Mouse (Mus musculus): ENCODE measurements around the gene Apoh. TPM values are rescaled to one million over a fixed set of nuclear protein-coding genes. Genes with fewer than 3 reads are reported as not detected.

Apoh gene
- polyA plus RNA-seq (2017; shearing (Covaris generic)): not detected

DNA sequence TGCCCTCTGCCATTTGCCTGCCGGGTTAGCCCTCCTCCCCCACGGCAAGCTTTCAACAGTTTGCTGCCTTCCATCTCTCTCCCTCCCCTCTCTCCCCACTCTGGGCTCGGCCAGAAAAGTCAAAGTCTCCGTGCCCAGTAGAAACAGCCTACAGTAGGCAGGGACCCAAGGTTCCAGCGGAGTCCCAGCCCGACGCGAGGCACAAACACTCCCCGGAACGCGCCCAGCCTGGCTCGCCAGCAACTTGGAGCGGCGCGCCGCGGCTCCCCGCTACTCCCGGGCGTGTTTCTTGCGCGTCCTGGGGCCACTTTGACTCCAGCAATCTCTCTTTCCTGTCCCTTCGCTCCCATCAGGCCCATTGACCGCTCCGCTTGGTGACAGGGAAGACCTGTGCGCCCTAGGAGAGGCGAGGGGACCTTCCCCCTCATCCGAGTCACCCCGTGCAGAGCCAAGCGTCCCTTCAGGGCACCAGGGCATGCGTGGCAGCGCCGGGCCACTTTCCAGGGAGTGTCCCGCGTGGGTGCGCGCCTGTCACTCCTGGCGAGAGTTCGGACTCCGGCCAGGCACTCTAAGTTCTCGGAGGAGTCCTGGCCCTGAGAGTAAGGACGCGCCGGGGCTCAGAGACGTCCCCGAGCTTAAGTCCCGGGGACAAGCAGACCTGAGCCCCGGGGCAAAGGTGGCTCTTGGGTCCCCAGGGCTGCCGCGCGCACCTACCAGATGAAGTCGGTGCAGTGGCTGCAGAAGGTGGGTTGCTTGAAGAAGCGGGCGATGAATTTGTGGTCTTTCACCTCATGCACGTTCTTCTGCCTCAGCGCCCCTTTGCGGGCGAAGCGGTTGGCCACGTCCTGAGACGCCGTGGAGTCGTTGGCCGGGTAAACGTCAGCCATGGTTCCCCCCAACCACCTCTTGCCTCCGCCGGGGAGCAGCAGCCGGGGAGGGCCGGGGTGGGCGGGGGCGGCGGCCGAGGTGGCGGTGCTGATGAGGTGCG lies at the start of gene Apoh:
Gene Apoh (plus strand): TSS at position 574 of the 988 bp plus-strand sequence.

DNA sequence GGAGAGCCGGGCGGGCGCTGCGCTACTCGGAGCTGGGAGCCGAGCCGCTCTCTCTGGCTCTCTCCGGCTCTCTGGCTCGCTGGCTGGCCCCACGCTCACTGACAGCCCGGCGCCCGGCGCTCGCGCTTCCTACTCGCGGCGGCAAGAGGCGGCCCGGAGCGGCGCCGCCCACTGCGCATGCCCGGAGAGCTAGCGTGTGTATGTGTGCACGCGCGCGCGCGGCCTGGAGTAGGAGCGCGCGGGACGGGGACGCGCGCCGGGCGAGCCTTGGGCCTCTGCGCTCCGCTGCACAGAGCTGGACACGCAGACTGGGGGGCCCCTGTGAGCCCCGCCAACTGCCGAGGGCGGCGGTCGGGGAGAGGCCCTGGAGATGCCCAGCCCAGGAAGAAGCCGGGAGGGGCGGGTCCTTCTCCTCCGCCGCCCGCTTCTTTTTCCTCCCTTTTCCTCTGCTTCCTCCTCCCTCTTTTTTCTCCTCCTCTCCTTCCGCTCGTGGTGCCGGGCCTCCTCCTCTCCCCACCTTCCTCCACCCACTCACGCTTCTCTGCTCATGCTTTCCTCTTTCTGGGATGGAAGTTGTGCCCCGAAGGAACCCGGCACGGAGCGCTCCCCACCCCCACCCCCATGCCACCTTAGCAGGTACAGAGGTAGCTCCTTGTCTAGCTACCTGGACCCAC lies 772 bp downstream of the Apoh start, which contains the start of gene Prkca:
Gene Prkca (minus strand): TSS at position 140 of the 674 bp plus-strand sequence.

DNA sequence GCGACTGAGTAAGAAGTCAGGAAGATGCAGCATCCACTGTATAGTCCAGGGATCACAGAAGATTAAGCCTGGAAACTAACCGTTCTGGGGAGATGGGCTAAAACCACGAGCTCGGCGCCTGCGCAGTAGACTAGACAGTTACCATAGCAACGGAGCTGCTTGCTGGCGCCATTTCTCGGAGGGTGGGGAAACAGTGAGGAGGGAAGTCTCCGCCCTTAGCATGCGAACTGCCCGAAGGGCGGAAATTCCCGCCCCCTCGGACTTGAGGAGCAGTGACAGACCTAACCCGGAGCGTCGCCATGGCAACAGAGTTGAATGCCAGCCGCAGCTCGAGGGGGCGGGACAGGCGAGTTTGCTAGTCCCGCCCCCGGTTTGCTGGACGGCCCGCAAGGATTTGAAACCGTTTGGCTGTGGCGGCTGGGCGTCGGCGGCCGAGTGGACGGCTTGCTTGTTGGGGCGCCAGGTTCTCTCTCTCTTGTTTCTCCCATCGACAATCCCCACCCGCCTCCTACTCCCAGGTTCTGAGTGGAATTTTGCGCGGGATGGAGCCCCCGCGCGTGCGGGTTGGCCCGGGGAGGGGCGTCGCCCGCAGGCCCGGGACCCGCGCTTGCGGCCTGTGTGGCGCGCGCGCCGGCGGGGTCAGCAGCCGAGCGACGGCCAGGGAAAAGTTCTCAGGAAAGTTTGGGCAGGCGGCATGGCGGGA lies 81.9 kb downstream of the Apoh start, which contains the start of gene Cep112:
Gene Cep112 (plus strand): TSS at position 304 of the 703 bp plus-strand sequence.

Other genes starting within 250 kb of the Apoh start
- gene Prkca, start 574 bp downstream of the Apoh start, polyA plus RNA-seq (2017; shearing (Covaris generic)): 51.3 TPM
- gene Cep112, start 81.8 kb downstream of the Apoh start, polyA plus RNA-seq (2017; shearing (Covaris generic)): 7.8 TPM